Mouse (Mus musculus): ENCODE measurements at regions not wholly inside any gene's neighbourhood (a gene's known extent, or its start where the extent isn't known, plus 50 kb on each side); places are given as distances from the start of the nearest gene placed in this dataset.

DNA sequence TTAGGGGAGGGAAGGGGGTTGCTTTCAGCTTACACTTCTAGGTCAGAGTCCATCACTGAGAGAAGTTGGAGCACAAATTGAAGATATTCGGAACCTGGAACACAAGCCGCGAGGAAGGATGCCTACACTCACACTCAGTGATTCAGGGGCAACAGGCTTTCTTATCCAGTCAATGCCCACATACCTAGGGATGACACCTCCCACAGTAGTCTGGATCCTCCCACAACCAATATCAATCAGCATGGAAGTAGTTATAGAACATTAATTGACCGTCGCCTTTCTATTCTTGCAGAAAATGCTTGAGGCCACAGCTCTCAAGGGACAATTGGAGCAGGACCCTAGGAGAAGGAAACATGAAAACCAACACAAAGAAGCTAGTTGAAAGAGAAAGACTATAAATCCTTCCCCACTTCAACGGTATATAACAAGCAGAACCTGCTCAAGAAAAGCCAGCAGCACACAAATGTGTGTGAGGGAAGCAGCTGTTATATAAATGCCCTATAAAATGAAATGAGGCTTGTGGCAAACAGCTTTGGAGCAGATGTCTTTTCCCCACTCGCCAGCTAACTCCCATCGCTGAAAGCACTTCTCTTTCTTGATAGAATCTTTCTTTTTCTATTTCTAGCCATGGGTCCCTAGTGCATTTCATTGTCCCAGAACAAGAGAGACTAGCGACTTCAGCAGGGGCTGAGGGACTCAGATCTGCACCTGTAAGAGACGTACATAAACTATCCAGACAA is 70.1 kb upstream of the Alg10b start:
- TF ChIP-seq MAFK (IDR thresholded peaks at IDR 0.05; ENCODE audit: insufficient read depth, low read depth, low read length) (no peak), HCFC1 (IDR thresholded peaks at IDR 0.05; ENCODE audit: borderline replicate concordance, insufficient read depth, low read length) (no peak), ZC3H11A (IDR thresholded peaks at IDR 0.05; ENCODE audit: borderline replicate concordance, low read depth, low read length) (no peak), CHD2 (IDR thresholded peaks at IDR 0.05; ENCODE audit: low read depth, low read length) (no peak)

All from ES-E14 (cell line).